Mouse (Mus musculus) liver, embryonic 11.5 days (tissue): Measurements from ENCODE around the gene Ect2l. TPM values are rescaled to one million over a fixed set of nuclear protein-coding genes. Genes with fewer than 3 reads are reported as not detected.

Experiments
- ATAC-seq: fragments of 200-750 bp; cut with Nextera tagmentation; replicated peaks from 2 replicates; pipeline ENCODE4 v1.8.0; 2017; ENCODE audit warnings: moderate number of reproducible peaks, mild to moderate bottlenecking, moderate TSS enrichment, moderate library complexity; ENCODE audit not compliant: low FRiP score
- DNase-seq: peaks from one replicate; pipeline ENCODE4 v3.0.0-alpha.2; 2017; ENCODE audit warnings: low spot score
- H3K27ac ChIP-seq: fragments of 300-500 bp; sonication (generic); 2 replicates; pipeline ENCODE4 v1.5.1; 2014; ENCODE audit warnings: mild to moderate bottlenecking, low read depth, low read length, control low read depth
- H3K27me3 ChIP-seq: fragments of 300-500 bp; sonication (generic); replicated peaks from 2 replicates; pipeline ENCODE4 v1.6.1; 2014; ENCODE audit warnings: low read length, mixed read lengths; ENCODE audit not compliant: control insufficient read depth, insufficient read depth
- H3K36me3 ChIP-seq: fragments of 300-500 bp; sonication (generic); 2 replicates; pipeline ENCODE4 v1.6.1; 2014; ENCODE audit warnings: mild to moderate bottlenecking, low read length, moderate library complexity, mixed read lengths; ENCODE audit not compliant: control insufficient read depth, insufficient read depth
- H3K4me1 ChIP-seq: fragments of 300-500 bp; sonication (generic); replicated peaks from 2 replicates; pipeline ENCODE4 v1.6.1; 2014; ENCODE audit warnings: low read length, mixed read lengths; ENCODE audit not compliant: control insufficient read depth, insufficient read depth
- H3K4me2 ChIP-seq: fragments of 300-500 bp; sonication (generic); 2 replicates; pipeline ENCODE4 v1.6.1; 2014; ENCODE audit warnings: mild to moderate bottlenecking, control low read depth, moderate library complexity
- H3K4me3 ChIP-seq: fragments of 300-500 bp; sonication (generic); 2 replicates; pipeline ENCODE4 v1.5.1; 2014; ENCODE audit warnings: low read depth, low read length, control low read depth
- H3K9ac ChIP-seq: fragments of 300-500 bp; sonication (generic); 2 replicates; pipeline ENCODE4 v1.6.1; 2014; ENCODE audit warnings: low read depth, low read length, control low read depth
- H3K9me3 ChIP-seq: fragments of 300-500 bp; sonication (generic); 2 replicates; pipeline ENCODE4 v1.6.1; 2016; ENCODE audit warnings: low read length, inconsistent platforms, mixed read lengths; ENCODE audit not compliant: control insufficient read depth
- WGBS: fragments of 180-500 bp; shearing (Covaris S2); extraction: QIAGEN DNeasy Blood & Tissue Kit; methylation state at CpG from one replicate; pipeline ENCODE4 v1.1.7; 2014; 5-methylcytosine and 5-hydroxymethylcytosine counted together
- polyA plus RNA-seq: library from polyadenylated mRNA; unstranded; fragments of >200 nt; fragmentation: Nextera tagmentation; extraction: Ambion mirVana; gene quantifications from 2 replicates; pipeline ENCODE4 v1.2.1, GENCODE M21; 2014

The Ect2l gene
- polyA plus RNA-seq, 1 experiment from 2014 or later, result 0.27 TPM

DNA sequence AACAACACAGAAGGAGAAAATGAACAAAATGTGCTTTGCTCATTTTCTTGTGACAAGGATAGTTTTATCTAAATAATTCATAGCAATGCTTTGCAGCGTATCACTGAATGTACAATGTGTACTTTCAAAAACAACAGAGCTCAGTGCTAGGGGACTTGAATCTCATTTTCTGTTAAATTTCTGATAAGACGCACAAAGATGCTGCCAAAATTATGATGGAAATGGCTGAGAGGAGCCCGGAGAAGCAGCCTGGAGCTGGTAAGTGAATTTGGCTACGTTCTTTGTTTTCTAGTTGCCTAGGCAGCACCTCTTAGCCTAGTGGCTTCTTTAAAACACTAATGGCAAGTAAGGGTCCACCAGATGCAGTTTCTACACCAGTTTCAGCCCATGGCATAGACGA is 28.4 kb downstream of the Ect2l start:
- no peaks in the 10 kb centered on the region for H3K36me3 ChIP-seq
- DNase-seq (no peak), ATAC-seq (no peak)
- H3K27ac ChIP-seq, result no peak overlapping the region
- no peak overlapping the region for H3K4me3 ChIP-seq
- H3K9ac ChIP-seq, result no peak overlapping the region
- no peaks in the 10 kb centered on the region for H3K4me1 ChIP-seq
- WGBS, result 78% methylated on average over 5 of the region's 5 CpGs
- no peaks in the 10 kb centered on the region for H3K9me3 ChIP-seq
- no peaks in the 10 kb centered on the region for H3K27me3 ChIP-seq
- no peak overlapping the region for H3K4me2 ChIP-seq

GRCm38 (mm10) chr10:18177304-18177703 is 33.4 kb downstream of the Ect2l start:
- Histone ChIP-seq H3K9ac (no peak overlapping the region), H3K4me2 (no peak overlapping the region), H3K4me3 (no peak overlapping the region), H3K36me3 (no peaks in the 10 kb centered on the region), H3K4me1 (no peaks in the 10 kb centered on the region), H3K27ac (no peak overlapping the region), H3K9me3 (no peaks in the 10 kb centered on the region), H3K27me3 (no peaks in the 10 kb centered on the region)
- no peak for DNase-seq
- WGBS, result 60% methylated on average over 2 of the region's 2 CpGs
- no peak for ATAC-seq

GRCm38 (mm10) chr10:18176722-18177121 is 34.0 kb downstream of the Ect2l start:
- ATAC-seq (no peak), DNase-seq (no peak)
- H3K4me3 ChIP-seq, result no peak overlapping the region
- WGBS, result 61% methylated on average over 7 of the region's 7 CpGs
- H3K9ac ChIP-seq, result no peak overlapping the region
- H3K27ac ChIP-seq, result no peak overlapping the region
- H3K4me2 ChIP-seq, result no peak overlapping the region
- H3K4me1 ChIP-seq, result no peaks in the 10 kb centered on the region
- no peaks in the 10 kb centered on the region for H3K27me3 ChIP-seq
- no peaks in the 10 kb centered on the region for H3K36me3 ChIP-seq
- H3K9me3 ChIP-seq, result no peaks in the 10 kb centered on the region

DNA sequence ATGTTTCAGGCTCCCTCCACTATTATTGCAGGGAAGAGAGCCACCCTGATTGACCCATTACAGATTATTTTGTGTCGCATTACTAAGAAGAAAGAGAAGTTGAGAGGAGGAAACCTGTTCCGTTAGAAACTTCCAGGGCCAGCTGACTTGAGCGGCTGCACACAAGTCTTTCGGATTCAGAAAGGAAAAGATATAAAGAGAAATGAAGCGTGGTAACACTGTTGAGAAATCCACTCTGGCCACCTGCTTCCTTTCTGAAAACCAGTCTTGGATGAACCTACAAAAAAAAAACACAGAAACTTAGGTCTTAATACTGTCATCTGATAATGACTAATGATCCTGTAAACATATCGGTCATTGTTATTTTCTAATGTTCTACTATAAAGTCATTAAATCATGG is 35.6 kb downstream of the Ect2l start:
- Histone ChIP-seq H3K9me3 (no peaks in the 10 kb centered on the region), H3K27ac (no peak overlapping the region), H3K4me2 (no peak overlapping the region), H3K4me3 (no peak overlapping the region), H3K27me3 (no peaks in the 10 kb centered on the region), H3K4me1 (no peaks in the 10 kb centered on the region), H3K9ac (no peak overlapping the region), H3K36me3 (no peaks in the 10 kb centered on the region)
- WGBS, result 79% methylated on average over 6 of the region's 6 CpGs
- ATAC-seq (no peak), DNase-seq (no peak)

- ATAC-seq (no peak), DNase-seq (no peak)
- H3K9me3 ChIP-seq, result no peaks in the 10 kb centered on the region
- H3K27me3 ChIP-seq, result no peaks in the 10 kb centered on the region
- H3K36me3 ChIP-seq, result no peaks in the 10 kb centered on the region
- H3K9ac ChIP-seq, result no peak overlapping the region
- H3K4me1 ChIP-seq, result no peaks in the 10 kb centered on the region
- no peak overlapping the region for H3K27ac ChIP-seq
- H3K4me2 ChIP-seq, result no peak overlapping the region
- H3K4me3 ChIP-seq, result no peak overlapping the region
- 79% methylated on average over 7 of the region's 7 CpGs for WGBS
Measured at GRCm38 (mm10) chr10:18162435-18162971, 48.2 kb downstream of the Ect2l start.

- 70% methylated on average over 3 of the region's 3 CpGs for WGBS
- DNase-seq (no peak), ATAC-seq (no peak)
- H3K9me3 ChIP-seq, result no peaks in the 10 kb centered on the region
- no peaks in the 10 kb centered on the region for H3K36me3 ChIP-seq
- no peak overlapping the region for H3K9ac ChIP-seq
- no peak overlapping the region for H3K27ac ChIP-seq
- no peaks in the 10 kb centered on the region for H3K27me3 ChIP-seq
- no peak overlapping the region for H3K4me3 ChIP-seq
- no peaks in the 10 kb centered on the region for H3K4me1 ChIP-seq
- no peak overlapping the region for H3K4me2 ChIP-seq
Measured at GRCm38 (mm10) chr10:18147224-18147623, 63.5 kb downstream of the Ect2l start.

DNA sequence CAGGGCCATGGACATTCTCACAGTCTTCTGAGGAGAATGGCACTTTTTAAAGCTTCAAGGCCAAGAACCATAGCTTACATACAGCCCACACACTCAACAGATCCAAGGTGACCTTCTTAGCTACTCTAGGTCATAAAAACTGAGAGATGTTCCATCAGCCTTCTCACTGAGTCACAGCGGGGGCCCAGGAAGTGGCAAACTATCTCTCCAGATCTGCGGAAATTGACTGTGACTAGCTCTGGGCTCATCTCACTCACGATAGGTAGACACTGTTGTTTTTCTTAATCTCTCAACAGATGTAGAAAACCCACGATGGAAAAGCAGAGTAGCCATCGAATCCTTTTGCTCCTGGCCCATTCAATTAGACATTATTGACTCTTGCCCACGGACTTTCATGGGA is 68.5 kb downstream of the Ect2l start:
- Histone ChIP-seq H3K4me2 (no peak overlapping the region), H3K27me3 (no peaks in the 10 kb centered on the region), H3K4me1 (no peaks in the 10 kb centered on the region), H3K9ac (no peak overlapping the region), H3K4me3 (no peak overlapping the region), H3K27ac (no peak overlapping the region), H3K36me3 (no peaks in the 10 kb centered on the region), H3K9me3 (no peaks in the 10 kb centered on the region)
- DNase-seq (no peak), ATAC-seq (no peak)
- 72% methylated on average over 6 of the region's 6 CpGs for WGBS

GRCm38 (mm10) chr10:18141389-18141788 is 69.3 kb downstream of the Ect2l start:
- H3K9ac ChIP-seq, result no peak overlapping the region
- no peaks in the 10 kb centered on the region for H3K4me1 ChIP-seq

GRCm38 (mm10) chr10:18139615-18140014 is 71.1 kb downstream of the Ect2l start:
- Histone ChIP-seq H3K27me3 (no peaks in the 10 kb centered on the region), H3K4me2 (peak overlapping the region; percentile 42), H3K27ac (no peak overlapping the region), H3K9ac (0 out of 2 replicates have a peak overlapping the region, but pooled peaks have one; percentile 16), H3K4me3 (peak overlapping the region; percentile 29; the same call in 1 of the 2 replicates), H3K36me3 (no peaks in the 10 kb centered on the region), H3K4me1 (no peaks in the 10 kb centered on the region), H3K9me3 (no peaks in the 10 kb centered on the region)
- DNase-seq (no peak), ATAC-seq (no peak)
- 90% methylated on average over 5 of the region's 5 CpGs for WGBS

More at GRCm38 (mm10) chr10:18141389-18141788, 69.3 kb downstream of the Ect2l start:
- Histone ChIP-seq H3K27ac (no peak overlapping the region), H3K36me3 (no peaks in the 10 kb centered on the region), H3K4me3 (no peak overlapping the region), H3K4me2 (no peak overlapping the region), H3K27me3 (no peaks in the 10 kb centered on the region), H3K9me3 (no peaks in the 10 kb centered on the region)
- WGBS, result 84% methylated on average over 2 of the region's 2 CpGs
- no peak for ATAC-seq
- no peak for DNase-seq
